Mouse (Mus musculus) testis, adult 2 months (tissue): ENCODE results near the gene Cda.

ENCODE experiments used
- CTCF ChIP-seq: fragments of 200-500 bp; IDR thresholded peaks from 2 replicates; pipeline ENCODE4 v1.5.1; 2012; ENCODE audit warnings: low read depth, mild to moderate bottlenecking, inconsistent platforms, low read length, moderate library complexity; ENCODE audit not compliant: control insufficient read depth, insufficient read depth, insufficient replicate concordance
- POLR2A ChIP-seq: fragments of 200-500 bp; IDR thresholded peaks from 2 replicates; pipeline ENCODE4 v1.6.1; 2012; ENCODE audit warnings: low read depth, mild to moderate bottlenecking, inconsistent platforms, low read length, moderate library complexity; ENCODE audit not compliant: control insufficient read depth

DNA sequence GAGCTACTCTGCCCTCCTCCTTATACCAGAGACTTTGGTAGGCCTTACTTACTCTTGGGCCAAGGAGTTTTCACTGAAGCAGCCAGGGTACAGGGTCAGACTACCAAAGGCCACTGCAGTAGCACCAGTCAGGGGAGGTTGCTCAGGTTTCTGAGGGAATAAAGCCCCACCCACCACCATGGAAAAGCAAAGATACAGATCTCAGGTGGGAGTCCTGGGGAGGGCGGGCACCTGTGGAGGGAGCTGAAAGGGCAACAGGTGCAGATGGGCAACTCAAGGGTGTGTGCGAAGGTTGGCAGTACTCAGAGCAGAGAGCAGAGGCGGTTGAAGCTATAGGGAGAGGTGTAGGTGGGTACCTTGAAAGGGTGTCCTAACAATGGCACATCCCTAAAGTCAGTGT, 64.8 kb downstream of the Cda start:
- TF ChIP-seq POLR2A (no peak), CTCF (no peak)
